Mouse (Mus musculus) heart, embryonic 16.5 days (tissue): ENCODE data around the gene Ap1g2. TPM values are rescaled to one million over a fixed set of nuclear protein-coding genes. Genes with fewer than 3 reads are reported as not detected.

Source experiments
- ATAC-seq: fragments of 200-750 bp; cut with Nextera tagmentation; replicated peaks from 2 replicates; pipeline ENCODE4 v1.8.0; 2017; ENCODE audit warnings: moderate number of reproducible peaks; ENCODE audit not compliant: insufficient read depth, low FRiP score; ENCODE audit errors: extremely low read depth
- H3K27ac ChIP-seq: fragments of 300-500 bp; sonication (generic); 2 replicates; pipeline ENCODE4 v1.5.1; 2014; ENCODE audit warnings: mild to moderate bottlenecking, low read length, control low read depth, moderate library complexity
- H3K27me3 ChIP-seq: fragments of 300-500 bp; sonication (generic); 2 replicates; pipeline ENCODE4 v1.6.1; 2014; ENCODE audit warnings: low read length, mixed read lengths; ENCODE audit not compliant: control insufficient read depth, insufficient read depth
- H3K36me3 ChIP-seq: fragments of 300-500 bp; sonication (generic); 2 replicates; pipeline ENCODE4 v1.6.1; 2014; ENCODE audit not compliant: control insufficient read depth, insufficient read depth
- H3K4me1 ChIP-seq: fragments of 300-500 bp; sonication (generic); 2 replicates; pipeline ENCODE4 v1.6.1; 2014; ENCODE audit warnings: low read length, mixed read lengths; ENCODE audit not compliant: control insufficient read depth, insufficient read depth
- H3K4me2 ChIP-seq: fragments of 300-500 bp; sonication (generic); 2 replicates; pipeline ENCODE4 v1.6.1; 2014; ENCODE audit warnings: low read depth, mild to moderate bottlenecking, control low read depth, low read length
- H3K4me3 ChIP-seq: fragments of 300-500 bp; sonication (generic); 2 replicates; pipeline ENCODE4 v1.5.1; 2014; ENCODE audit warnings: mild to moderate bottlenecking, control low read depth, low read length
- H3K9ac ChIP-seq: fragments of 300-500 bp; sonication (generic); 2 replicates; pipeline ENCODE4 v1.6.1; 2014; ENCODE audit warnings: low read length, control low read depth
- H3K9me3 ChIP-seq: fragments of 300-500 bp; sonication (generic); replicated peaks from 2 replicates; pipeline ENCODE4 v1.6.1; 2016; ENCODE audit warnings: low read length; ENCODE audit not compliant: control insufficient read depth
- WGBS: fragments of 180-500 bp; shearing (Covaris S2); extraction: QIAGEN DNeasy Blood & Tissue Kit; methylation state at CpG from one replicate; pipeline ENCODE4 v1.1.7; 2014; 5-methylcytosine and 5-hydroxymethylcytosine counted together
- polyA plus RNA-seq: library from polyadenylated mRNA; unstranded; fragments of >200 nt; fragmentation: Nextera tagmentation; extraction: Ambion mirVana; gene quantifications from 2 replicates; pipeline ENCODE4 v1.2.1, GENCODE M21; 2015

Gene Ap1g2
- polyA plus RNA-seq, 1 experiment from 2014 or later = 14.2 TPM

DNA sequence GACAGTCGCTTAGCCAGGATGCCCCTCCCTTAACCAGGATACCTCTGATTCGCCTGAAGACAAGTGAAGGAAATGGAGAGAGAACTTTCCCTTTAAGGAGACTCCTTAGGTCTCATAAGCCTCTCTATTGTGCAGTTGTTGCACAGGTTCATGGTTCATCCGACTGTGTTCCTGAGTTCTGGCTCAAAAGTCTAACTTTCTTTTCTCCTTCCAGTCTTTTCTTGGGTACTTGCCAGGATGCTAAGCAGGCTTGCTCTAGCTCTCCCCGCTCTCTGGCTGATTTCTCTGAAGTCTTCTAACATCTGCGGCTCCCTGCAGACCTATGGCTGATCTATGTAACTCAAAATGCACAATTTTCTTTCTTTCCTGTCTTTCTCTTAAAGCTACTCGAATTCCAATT is 22.9 kb downstream of the Ap1g2 start:
- H3K4me2 ChIP-seq = no peak overlapping the region
- WGBS = 57% methylated on average over 6 of the region's 6 CpGs

DNA sequence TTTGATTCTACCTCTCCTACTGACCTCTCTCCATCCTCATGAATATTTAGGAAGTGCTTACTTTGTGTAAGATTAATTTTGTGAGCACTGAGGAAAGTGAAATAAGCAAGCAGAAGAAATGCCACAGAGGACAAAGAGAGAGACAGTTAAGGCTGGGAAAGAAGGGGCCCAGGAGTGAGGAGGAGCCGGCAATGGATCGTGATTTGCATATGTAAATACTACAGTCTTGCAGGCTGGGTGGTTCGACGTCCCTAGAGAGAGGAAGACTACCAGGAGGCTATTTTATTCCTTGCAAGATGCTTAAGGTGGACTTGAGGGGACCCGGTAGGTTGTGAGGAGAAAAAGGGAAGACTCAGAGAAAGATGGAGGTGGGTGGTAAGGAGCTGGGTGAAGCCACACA is 25.3 kb downstream of the Ap1g2 start:
- 35% methylated on average over 5 of the region's 5 CpGs for WGBS

More for the DNA sequence above, 22.9 kb downstream of the Ap1g2 start:
- Histone ChIP-seq H3K4me3 (no peak overlapping the region), H3K36me3 (no peaks in the 10 kb centered on the region), H3K9me3 (no peaks in the 10 kb centered on the region), H3K27ac (no peak overlapping the region), H3K27me3 (0 out of 2 replicates have a peak, but pooled peaks cover 4% of the 10 kb centered on the region), H3K4me1 (peaks cover 24% of the 10 kb centered on the region), H3K9ac (no peak overlapping the region)
- no peak for ATAC-seq

DNA sequence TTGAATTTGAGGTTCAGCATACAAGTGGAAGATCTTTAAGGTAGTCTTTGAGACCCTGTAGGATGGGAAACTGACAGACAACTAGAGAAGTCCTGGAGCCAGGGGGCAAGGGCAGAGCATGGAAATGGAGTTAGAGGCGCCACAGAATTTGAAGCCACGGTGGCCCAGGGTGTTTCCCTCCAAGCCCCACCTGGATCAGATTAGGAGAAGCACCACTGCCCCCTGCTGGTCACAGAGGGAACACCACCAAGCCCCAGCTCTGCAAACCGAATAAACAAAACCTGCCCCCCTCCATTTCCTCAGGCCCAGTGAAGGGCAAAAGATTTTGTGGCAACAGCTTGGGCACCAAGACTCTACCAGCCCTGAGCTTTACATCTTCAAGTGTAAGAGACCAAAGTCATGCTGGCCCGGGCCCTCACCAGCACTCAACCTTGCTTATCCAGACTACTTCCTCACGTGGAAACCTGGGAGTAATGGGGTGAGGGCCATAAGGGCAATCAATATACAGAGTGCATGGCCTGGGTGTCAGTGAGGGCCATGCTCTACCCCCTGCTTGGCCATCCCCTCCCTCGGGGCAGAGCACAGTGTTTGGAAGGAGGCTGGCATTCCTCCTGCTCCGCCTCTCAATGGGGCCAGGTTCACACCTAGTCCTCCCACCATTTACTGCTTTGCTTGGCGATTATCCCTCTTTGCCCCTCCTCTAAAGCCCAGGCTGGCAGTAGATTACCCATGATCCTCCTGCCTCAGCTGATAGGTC is 27.0 kb downstream of the Ap1g2 start:
- 26% methylated on average over 8 of the region's 8 CpGs for WGBS

More for the DNA sequence above, 25.3 kb downstream of the Ap1g2 start:
- Histone ChIP-seq H3K36me3 (no peaks in the 10 kb centered on the region), H3K9ac (no peak overlapping the region), H3K27me3 (peaks cover 14% of the 10 kb centered on the region), H3K4me1 (peaks cover 20% of the 10 kb centered on the region), H3K9me3 (no peaks in the 10 kb centered on the region), H3K4me2 (no peak overlapping the region), H3K4me3 (no peak overlapping the region), H3K27ac (no peak overlapping the region)
- no peak for ATAC-seq

DNA sequence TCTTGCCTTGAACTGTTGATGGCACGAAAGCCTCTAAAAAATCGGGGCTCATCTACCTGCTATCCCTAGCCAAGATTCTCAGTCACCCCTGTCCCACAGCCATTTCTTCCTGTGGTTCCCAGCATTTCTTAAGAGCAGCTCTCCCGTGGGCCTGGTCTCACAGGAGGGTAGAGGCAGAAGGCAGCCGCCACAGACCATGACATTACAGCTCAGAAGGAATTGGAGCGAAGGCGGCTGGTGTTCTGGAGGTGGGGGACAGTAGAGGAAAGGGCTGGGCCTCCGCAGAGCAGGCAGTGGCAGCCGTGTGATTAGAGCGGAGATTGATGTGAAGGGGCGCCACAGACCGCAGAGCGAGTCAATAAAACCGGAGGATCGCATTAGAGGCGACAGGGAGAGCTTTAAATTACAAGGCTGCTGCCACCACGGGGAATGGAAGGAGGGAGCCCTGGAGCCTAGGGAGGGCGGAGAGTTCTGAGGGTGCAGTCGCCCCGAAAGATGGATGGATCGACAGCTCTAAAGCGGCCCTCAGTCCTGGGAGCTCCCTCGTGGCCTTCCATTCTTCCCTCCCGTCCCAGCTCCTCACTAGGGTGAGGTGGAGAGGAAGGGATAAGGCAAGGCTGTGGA is 27.9 kb downstream of the Ap1g2 start:
- H3K9me3 ChIP-seq = no peaks in the 10 kb centered on the region
- H3K27me3 ChIP-seq = peaks cover 14% of the 10 kb centered on the region
- peak overlapping the region; percentile 49 for H3K4me2 ChIP-seq
- H3K9ac ChIP-seq = peak overlapping the region; percentile 42
- peaks cover 15% of the 10 kb centered on the region for H3K4me1 ChIP-seq
- peak overlapping the region; percentile 9 for H3K4me3 ChIP-seq
- 14% methylated on average over 23 of the region's 23 CpGs for WGBS
- no peak for ATAC-seq
- H3K36me3 ChIP-seq = no peaks in the 10 kb centered on the region
- no peak overlapping the region for H3K27ac ChIP-seq

More for the DNA sequence above, 27.0 kb downstream of the Ap1g2 start:
- 0 out of 2 replicates have a peak, but pooled peaks have one; percentile 35 for ATAC-seq
- Histone ChIP-seq H3K36me3 (no peaks in the 10 kb centered on the region), H3K9me3 (no peaks in the 10 kb centered on the region), H3K4me2 (peak overlapping the region; percentile 49), H3K4me3 (no peak overlapping the region; the same call in 1 of the 2 replicates), H3K9ac (0 out of 2 replicates have a peak overlapping the region, but pooled peaks have one; percentile 1), H3K27me3 (peaks cover 14% of the 10 kb centered on the region), H3K4me1 (peaks cover 15% of the 10 kb centered on the region), H3K27ac (no peak overlapping the region)

DNA sequence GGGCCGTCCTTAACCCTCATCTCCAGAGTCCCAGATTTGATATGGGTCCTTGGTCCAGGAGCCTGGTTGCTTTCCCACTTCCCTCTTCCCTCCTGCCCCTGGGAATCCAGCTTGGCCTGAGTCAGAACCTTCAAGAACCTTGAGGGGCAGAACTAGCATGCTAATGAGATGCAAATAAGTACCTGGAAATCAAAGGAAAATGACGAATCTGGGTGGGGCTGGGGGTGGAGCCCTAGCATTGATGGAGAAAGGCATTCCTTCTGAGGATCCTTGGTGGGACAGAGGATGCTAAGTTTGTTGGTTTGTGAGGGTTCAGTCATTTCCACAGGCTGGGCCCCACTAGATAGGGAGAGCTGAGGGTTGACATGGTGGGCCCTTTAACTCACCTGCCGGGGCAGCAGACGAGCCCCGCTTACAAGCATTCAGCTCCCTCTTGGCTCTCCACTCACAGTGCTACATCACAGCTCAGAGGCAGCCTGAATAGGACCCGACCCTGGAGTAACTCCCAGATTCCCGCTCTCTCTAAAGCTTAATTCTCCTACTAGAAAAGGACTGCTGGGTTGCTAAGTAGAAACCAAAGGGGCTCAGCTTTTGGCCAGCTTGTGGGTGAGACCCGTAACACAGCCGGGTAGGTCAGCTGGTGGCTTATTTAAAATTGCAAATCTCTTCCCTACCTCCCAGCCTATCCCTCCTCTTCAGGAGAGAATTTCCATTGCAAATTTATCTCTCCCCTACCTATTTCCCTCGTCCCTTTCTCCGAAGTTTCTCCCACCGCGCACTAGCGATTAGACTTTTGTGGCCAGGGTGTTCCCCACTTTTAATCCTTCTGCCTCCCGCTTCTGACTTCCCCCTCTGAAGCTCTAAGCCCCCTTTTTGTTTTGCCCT is 28.7 kb downstream of the Ap1g2 start:
- no peak for ATAC-seq
- WGBS = 28% methylated on average over 15 of the region's 15 CpGs
- no peak overlapping the region for H3K27ac ChIP-seq
- H3K4me2 ChIP-seq = no peak overlapping the region
- H3K36me3 ChIP-seq = no peaks in the 10 kb centered on the region
- no peak overlapping the region for H3K4me3 ChIP-seq
- peaks cover 14% of the 10 kb centered on the region for H3K27me3 ChIP-seq
- H3K4me1 ChIP-seq = peaks cover 15% of the 10 kb centered on the region
- H3K9me3 ChIP-seq = no peaks in the 10 kb centered on the region
- no peak overlapping the region for H3K9ac ChIP-seq

DNA sequence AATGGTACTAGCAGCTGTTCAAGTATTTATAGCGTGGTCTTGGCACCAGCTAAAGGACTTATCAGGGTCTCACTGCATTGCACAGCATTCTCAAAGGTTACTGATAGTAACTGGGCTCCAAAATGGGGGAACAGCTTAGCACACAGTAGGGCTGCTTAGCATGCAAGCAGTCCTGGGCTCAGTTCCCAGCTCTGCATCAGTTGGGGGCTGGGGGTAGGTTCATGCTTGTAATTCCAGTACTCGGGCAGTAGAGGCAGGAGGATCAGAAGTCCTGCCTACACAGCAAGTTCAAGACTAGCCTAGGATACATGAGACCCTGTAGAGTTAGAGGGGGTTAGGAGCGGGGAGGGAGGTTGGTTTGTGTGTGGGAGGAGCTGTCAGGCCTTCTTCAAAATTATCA is 29.4 kb downstream of the Ap1g2 start:
- no peaks in the 10 kb centered on the region for H3K9me3 ChIP-seq
- no peak overlapping the region for H3K9ac ChIP-seq
- ATAC-seq = no peak
- peaks cover 15% of the 10 kb centered on the region for H3K4me1 ChIP-seq
- H3K27ac ChIP-seq = no peak overlapping the region
- H3K36me3 ChIP-seq = no peaks in the 10 kb centered on the region
- H3K4me3 ChIP-seq = no peak overlapping the region
- WGBS = 52% methylated on average over 3 of the region's 3 CpGs
- peaks cover 14% of the 10 kb centered on the region for H3K27me3 ChIP-seq
- no peak overlapping the region for H3K4me2 ChIP-seq

DNA sequence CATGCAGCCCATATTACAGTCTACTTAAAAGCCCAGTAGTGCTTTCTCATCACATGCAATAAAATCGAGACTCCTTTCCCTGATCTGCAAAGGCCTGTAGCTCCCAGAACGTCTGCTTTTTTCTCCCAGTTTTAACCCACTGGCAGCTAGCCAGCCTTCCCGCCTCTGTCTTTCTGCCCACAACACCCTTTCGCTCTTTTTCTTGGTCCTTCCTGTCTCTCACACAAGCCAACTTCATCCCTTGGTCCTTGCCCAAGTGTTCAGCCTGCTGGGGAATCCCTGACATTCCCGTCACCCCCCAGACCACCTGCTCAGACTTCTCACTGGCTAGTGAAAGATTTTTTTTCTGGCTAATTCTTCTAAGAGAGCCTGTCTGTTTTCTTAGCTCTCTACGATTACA is 30.2 kb downstream of the Ap1g2 start:
- no peaks in the 10 kb centered on the region for H3K9me3 ChIP-seq
- ATAC-seq = no peak
- no peak overlapping the region for H3K27ac ChIP-seq
- H3K9ac ChIP-seq = no peak overlapping the region
- peaks cover 15% of the 10 kb centered on the region for H3K4me1 ChIP-seq
- peaks cover 14% of the 10 kb centered on the region for H3K27me3 ChIP-seq
- H3K4me3 ChIP-seq = no peak overlapping the region
- H3K4me2 ChIP-seq = no peak overlapping the region
- 35% methylated on average over 6 of the region's 6 CpGs for WGBS
- no peaks in the 10 kb centered on the region for H3K36me3 ChIP-seq

DNA sequence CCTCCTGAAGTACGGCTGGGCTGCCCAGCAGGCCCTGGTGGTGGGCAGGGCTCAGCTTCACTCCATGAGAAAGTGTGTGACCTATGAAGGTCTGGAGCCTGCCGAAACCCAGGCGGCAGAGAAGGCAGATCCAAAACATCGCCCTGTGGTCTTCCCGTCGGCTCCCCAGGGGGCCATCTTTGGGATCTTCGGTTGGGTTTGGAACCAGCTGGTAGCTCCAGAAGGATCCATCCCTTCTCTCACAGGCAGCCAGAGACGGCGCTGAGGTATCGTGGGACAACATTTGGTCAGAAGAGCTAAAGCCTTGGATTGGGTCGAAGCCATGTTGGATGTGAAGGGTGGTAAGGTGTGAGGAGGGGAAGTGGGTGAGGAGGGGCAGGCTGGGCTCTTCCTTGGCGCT is 32.0 kb downstream of the Ap1g2 start:
- Histone ChIP-seq H3K4me3 (no peak overlapping the region), H3K4me2 (no peak overlapping the region), H3K9ac (no peak overlapping the region), H3K4me1 (peaks cover 14% of the 10 kb centered on the region), H3K27ac (no peak overlapping the region), H3K27me3 (peaks cover 14% of the 10 kb centered on the region), H3K9me3 (no peaks in the 10 kb centered on the region), H3K36me3 (no peaks in the 10 kb centered on the region)
- no peak for ATAC-seq
- 90% methylated on average over 12 of the region's 12 CpGs for WGBS
